Mouse (Mus musculus) kidney, embryonic 16.5 days (tissue): ENCODE results near the gene Med6. TPM values are rescaled to one million over a fixed set of nuclear protein-coding genes. Genes with fewer than 3 reads are reported as not detected.
"Not testable (repeated sequence)": the region's sequence is repeated elsewhere in the genome, so short reads cannot be mapped to it uniquely, and the experiment has no call there.

ENCODE experiments used
- ATAC-seq: fragments of 200-750 bp; cut with Nextera tagmentation; 2 replicates; pipeline ENCODE4 v1.8.0; 2017; ENCODE audit warnings: moderate TSS enrichment; ENCODE audit not compliant: low FRiP score, low TSS enrichment
- H3K27ac ChIP-seq: fragments of 300-500 bp; sonication (generic); 2 replicates; pipeline ENCODE4 v1.5.1; 2014; ENCODE audit warnings: low read length
- H3K27me3 ChIP-seq: fragments of 300-500 bp; sonication (generic); 2 replicates; pipeline ENCODE4 v1.6.1; 2014; ENCODE audit warnings: low read length, control low read depth, mixed read lengths; ENCODE audit not compliant: insufficient read depth
- H3K36me3 ChIP-seq: fragments of 300-500 bp; sonication (generic); 2 replicates; pipeline ENCODE4 v1.6.1; 2014; ENCODE audit warnings: low read length, control low read depth, mixed read lengths; ENCODE audit not compliant: insufficient read depth
- H3K4me1 ChIP-seq: fragments of 300-500 bp; sonication (generic); 2 replicates; pipeline ENCODE4 v1.6.1; 2014; ENCODE audit warnings: low read length, control low read depth, mixed read lengths; ENCODE audit not compliant: insufficient read depth
- H3K4me2 ChIP-seq: fragments of 300-500 bp; sonication (generic); replicated peaks from 2 replicates; pipeline ENCODE4 v1.6.1; 2014; ENCODE audit warnings: low read depth, low read length
- H3K4me3 ChIP-seq: fragments of 300-500 bp; sonication (generic); 2 replicates; pipeline ENCODE4 v1.5.1; 2014; ENCODE audit warnings: mild to moderate bottlenecking, low read length
- H3K9ac ChIP-seq: fragments of 300-500 bp; sonication (generic); replicated peaks from 2 replicates; pipeline ENCODE4 v1.6.1; 2014; ENCODE audit warnings: low read length
- H3K9me3 ChIP-seq: fragments of 300-500 bp; sonication (generic); 2 replicates; pipeline ENCODE4 v1.6.1; 2016; ENCODE audit warnings: low read length, control low read depth
- WGBS: fragments of 180-500 bp; shearing (Covaris S2); extraction: QIAGEN DNeasy Blood & Tissue Kit; methylation state at CpG from one replicate; pipeline ENCODE4 v1.1.7; 2014; 5-methylcytosine and 5-hydroxymethylcytosine counted together
- polyA plus RNA-seq: library from polyadenylated mRNA; unstranded; fragments of >200 nt; fragmentation: Nextera tagmentation; extraction: Ambion mirVana; gene quantifications from 2 replicates; pipeline ENCODE4 v1.2.1, GENCODE M21; 2015

Med6 gene
- polyA plus RNA-seq, 1 experiment from 2014 or later, result 63.9 TPM

GRCm38 (mm10) chr12:81564173-81564572 lies 30.6 kb downstream of the Med6 start:
- Histone ChIP-seq H3K27ac (no peak overlapping the region), H3K4me1 (no peaks in the 10 kb centered on the region), H3K4me2 (no peak overlapping the region), H3K9me3 (no peaks in the 10 kb centered on the region), H3K27me3 (no peaks in the 10 kb centered on the region), H3K36me3 (no peaks in the 10 kb centered on the region), H3K9ac (no peak overlapping the region), H3K4me3 (no peak overlapping the region)
- ATAC-seq, result no peak
- WGBS, result 98% methylated on average over 3 of the region's 3 CpGs

- Histone ChIP-seq H3K4me3 (no peak overlapping the region), H3K9ac (no peak overlapping the region), H3K36me3 (no peaks in the 10 kb centered on the region), H3K4me2 (no peak overlapping the region), H3K9me3 (no peaks in the 10 kb centered on the region), H3K27ac (no peak overlapping the region), H3K4me1 (no peaks in the 10 kb centered on the region), H3K27me3 (no peaks in the 10 kb centered on the region)
- 89% methylated on average over 3 of the region's 3 CpGs for WGBS
- no peak for ATAC-seq
These were observed 45.5 kb downstream of the Med6 start for GRCm38 (mm10) chr12:81549286-81549685.

- H3K4me2 ChIP-seq, result no peak overlapping the region
- no peak overlapping the region for H3K27ac ChIP-seq
- H3K36me3 ChIP-seq, result no peaks in the 10 kb centered on the region
- H3K4me3 ChIP-seq, result no peak overlapping the region
- H3K9me3 ChIP-seq, result no peaks in the 10 kb centered on the region
- no peak for ATAC-seq
- no peak overlapping the region for H3K9ac ChIP-seq
- WGBS, result 75% methylated on average over 4 of the region's 4 CpGs
- H3K27me3 ChIP-seq, result no peaks in the 10 kb centered on the region
- no peaks in the 10 kb centered on the region for H3K4me1 ChIP-seq
These were observed 47.6 kb downstream of the Med6 start for GRCm38 (mm10) chr12:81547163-81547562.

GRCm38 (mm10) chr12:81533029-81533419 lies 61.8 kb downstream of the Med6 start:
- H3K9ac ChIP-seq, result peak overlapping the region; percentile 86
- no peak for ATAC-seq
- peak overlapping the region; percentile 59 for H3K4me2 ChIP-seq
- peaks cover 3% of the 10 kb centered on the region; the same call in 1 of the 2 replicates for H3K4me1 ChIP-seq
- peak overlapping the region; percentile 87 for H3K27ac ChIP-seq
- H3K4me3 ChIP-seq, result peak overlapping the region; percentile 95
- no peaks in the 10 kb centered on the region for H3K27me3 ChIP-seq
- 36% methylated on average over 4 of the region's 4 CpGs for WGBS
- H3K9me3 ChIP-seq, result no peaks in the 10 kb centered on the region
- no peaks in the 10 kb centered on the region for H3K36me3 ChIP-seq

- peak; percentile 97 for ATAC-seq
- Histone ChIP-seq H3K4me2 (peak within 1 kb of the TSS; percentile 59), H3K9me3 (no peaks in the 10 kb centered on the region), H3K27me3 (no peaks in the 10 kb centered on the region), H3K9ac (peak within 1 kb of the TSS; percentile 86), H3K27ac (peak within 1 kb of the TSS; percentile 87), H3K36me3 (no peaks in the 10 kb centered on the region), H3K4me1 (peaks cover 3% of the 10 kb centered on the region; the same call in 1 of the 2 replicates), H3K4me3 (peak within 1 kb of the TSS; percentile 95)
- under 1% methylated on average over 46 of the region's 46 CpGs for WGBS
These were observed 62.3 kb downstream of the Med6 start, which contains the start of the genes Gm20498 and Synj2bp for GRCm38 (mm10) chr12:81532316-81533028. TSS of gene Gm20498 (minus strand) at chr12:81532905. TSS of gene Synj2bp (minus strand) at chr12:81532911.

- WGBS, result 84% methylated on average over 5 of the region's 8 CpGs
- not testable (repeated sequence) for H3K9me3 ChIP-seq, H3K9ac ChIP-seq, H3K27me3 ChIP-seq, H3K27ac ChIP-seq, H3K4me3 ChIP-seq, H3K36me3 ChIP-seq, H3K4me2 ChIP-seq, ATAC-seq, H3K4me1 ChIP-seq
These were observed 64.2 kb downstream of the Med6 start for GRCm38 (mm10) chr12:81530587-81530986.

Other genes with a start within 250 kb of the Med6 start
- gene Gm4787, start 215.5 kb downstream of the Med6 start, polyA plus RNA-seq, result 0.24 and 0.29 TPM in 2 replicates
- gene Adam4, start 173.1 kb downstream of the Med6 start, polyA plus RNA-seq, result 0.36 and 0.81 TPM in 2 replicates
- gene Cox16, start 109.9 kb downstream of the Med6 start, polyA plus RNA-seq, result 113 and 124 TPM in 2 replicates
- 29.4 and 35.0 TPM in 2 replicates for gene Gm20498, start 62.1 kb downstream of the Med6 start, polyA plus RNA-seq
- gene Synj2bp, start 62.1 kb downstream of the Med6 start, polyA plus RNA-seq, result 43.6 and 45.5 TPM in 2 replicates
- gene Adam21, start 26.5 kb downstream of the Med6 start, polyA plus RNA-seq, result 0.15 and 0.39 TPM in 2 replicates
- gene Ttc9, start 36.2 kb upstream of the Med6 start, polyA plus RNA-seq, result 1.0 and 1.8 TPM in 2 replicates
- gene Map3k9, start 186.2 kb upstream of the Med6 start, polyA plus RNA-seq, result 0.73 and 0.97 TPM in 2 replicates